Mouse (Mus musculus): Measurements from ENCODE around the gene Tgm4.

DNA sequence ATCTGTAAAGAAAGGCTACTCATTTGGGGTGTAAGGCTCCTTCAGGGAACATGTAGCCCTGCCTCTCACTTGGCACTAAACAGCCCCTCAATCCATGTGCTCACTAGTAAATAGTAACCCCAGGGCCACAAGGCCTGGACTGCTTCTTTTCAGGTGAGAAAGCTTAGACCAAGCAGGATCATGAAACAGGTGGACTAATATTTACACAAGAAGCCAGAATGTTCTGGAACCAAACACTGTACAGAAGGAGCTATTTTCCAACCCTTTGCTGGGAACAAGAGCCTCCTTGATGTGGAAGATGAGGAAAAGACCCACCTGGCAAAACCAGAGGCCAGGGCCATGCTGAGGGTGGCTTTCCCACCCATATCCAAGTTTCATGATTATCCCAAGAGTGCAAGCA lies 68.9 kb downstream of the Tgm4 start:
- TF ChIP-seq CTCF (IDR thresholded peaks at IDR 0.05; ENCODE audit: low read depth, low read length) (no peak), POLR2A (IDR thresholded peaks at IDR 0.05; ENCODE audit: extremely low read depth, insufficient read depth, low read length) (no peak)

Measured in liver, adult 2 months (tissue).